Mouse (Mus musculus): ENCODE results near the gene Mapk1ip1.

Gene Mapk1ip1

DNA sequence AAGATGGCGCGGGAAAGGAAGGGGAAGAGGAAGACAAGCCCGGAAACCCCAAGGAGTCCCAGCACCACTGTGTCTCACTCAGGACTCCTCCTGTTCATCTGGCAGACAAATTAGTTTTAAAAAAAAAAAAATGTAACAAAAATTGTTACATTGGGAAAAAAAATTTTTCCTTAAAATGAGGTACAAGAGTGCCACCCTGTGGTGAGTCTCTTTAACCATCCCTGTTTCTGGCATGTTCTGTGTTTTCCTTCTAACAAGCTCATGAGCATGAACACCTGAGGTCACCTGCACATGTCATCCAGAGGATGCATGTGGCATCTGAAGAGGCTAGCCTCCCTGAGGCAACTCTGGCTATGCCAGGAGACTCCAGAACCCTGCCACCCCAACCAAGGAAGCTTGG is 11.0 kb downstream of the Mapk1ip1 start:
- DNase-seq, result no peak

DNA sequence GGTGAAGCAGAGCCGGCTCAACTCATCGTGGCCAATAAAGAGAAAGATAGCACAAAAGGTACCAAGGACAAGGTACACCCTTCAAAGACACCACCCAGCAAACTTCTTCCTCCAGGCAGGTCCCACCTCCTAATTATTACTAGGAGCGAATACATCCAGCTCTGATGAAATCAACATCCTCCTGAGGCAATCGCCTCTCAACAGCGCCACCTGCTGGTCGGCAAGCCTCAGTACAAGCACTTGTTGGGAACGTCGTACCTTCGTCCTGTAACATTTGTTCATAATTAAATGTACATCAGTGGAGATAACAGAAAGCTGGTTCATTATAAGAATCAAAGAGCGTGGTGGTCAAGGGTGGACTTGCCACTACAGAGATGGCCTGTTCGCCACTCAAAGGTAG is 18.3 kb downstream of the Mapk1ip1 start:
- no peak for DNase-seq

DNA sequence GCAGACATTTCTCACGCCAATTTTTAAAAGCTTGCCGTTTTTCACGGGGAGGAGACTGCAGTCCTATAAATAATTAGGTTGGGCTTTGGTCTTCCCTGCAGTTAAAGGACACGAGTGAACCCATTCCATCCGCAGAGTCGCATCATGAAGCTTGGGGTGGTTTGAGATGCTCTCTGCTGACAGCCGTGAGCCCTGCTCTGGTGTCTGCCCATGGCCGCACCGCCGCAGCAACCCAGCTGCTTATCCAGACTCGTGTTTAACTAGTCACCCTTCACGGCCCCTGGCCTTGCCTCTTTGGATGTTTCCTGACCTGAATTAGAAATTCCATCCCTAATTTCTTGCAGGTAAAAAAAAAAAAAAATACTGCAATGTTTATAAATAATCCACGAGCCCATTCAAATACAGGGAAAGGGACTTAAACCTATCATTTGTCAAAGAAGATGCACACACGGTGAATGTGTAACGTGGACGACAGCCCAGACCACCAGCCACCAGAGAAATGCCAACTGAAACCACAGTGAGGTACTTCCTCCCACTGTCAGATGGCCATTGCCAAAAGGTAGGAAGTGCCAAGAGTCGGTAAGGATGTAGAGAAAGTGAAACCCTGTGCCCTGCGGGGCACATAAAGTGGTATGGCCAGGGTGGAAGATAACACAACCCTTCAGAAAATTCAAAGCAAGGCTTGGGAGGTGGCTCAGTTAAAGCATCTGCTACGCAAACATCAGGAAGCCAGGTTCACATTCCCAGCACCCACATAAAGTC is 20.9 kb downstream of the Mapk1ip1 start:
- no peak for DNase-seq

DNA sequence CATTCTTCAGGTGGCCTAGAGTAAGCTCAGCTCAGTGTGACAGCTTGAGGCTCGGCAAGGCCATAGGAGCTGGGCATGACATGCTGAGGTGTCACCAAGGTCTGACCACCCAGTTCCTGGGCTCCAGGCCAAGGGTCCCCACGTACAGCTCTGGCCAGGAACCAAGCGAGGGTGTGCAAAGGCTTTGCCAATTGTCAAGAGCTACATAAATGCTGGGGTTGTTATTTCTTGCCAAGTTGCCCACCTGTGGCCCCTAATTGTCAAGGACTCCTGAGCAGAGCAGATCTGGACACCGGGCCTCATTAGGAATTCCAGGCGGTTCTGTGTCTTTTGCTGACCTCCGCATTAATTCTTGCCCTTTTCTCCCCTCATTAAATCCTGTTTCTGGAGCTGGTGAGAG is 21.6 kb downstream of the Mapk1ip1 start:
- DNase-seq, result no peak

DNA sequence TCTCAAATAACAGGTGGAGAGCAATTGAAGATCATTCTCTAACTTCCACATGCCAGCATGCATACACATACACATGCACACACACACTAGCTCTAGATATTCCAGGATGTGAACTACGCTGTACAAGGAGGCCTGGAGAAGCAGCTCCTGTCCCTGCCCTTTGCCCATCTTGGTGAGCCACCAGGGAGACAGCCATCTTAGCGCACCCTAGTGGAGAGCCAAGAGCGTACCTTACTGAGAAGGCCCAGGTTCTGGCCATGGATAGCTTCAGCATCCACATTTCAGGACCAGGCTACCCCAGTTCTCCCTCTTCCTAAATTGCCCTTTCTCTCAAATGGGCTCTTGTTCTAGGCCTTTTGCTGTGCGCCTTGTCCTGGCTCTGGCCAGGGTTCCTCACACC is 27.8 kb downstream of the Mapk1ip1 start:
- DNase-seq, result no peak

DNA sequence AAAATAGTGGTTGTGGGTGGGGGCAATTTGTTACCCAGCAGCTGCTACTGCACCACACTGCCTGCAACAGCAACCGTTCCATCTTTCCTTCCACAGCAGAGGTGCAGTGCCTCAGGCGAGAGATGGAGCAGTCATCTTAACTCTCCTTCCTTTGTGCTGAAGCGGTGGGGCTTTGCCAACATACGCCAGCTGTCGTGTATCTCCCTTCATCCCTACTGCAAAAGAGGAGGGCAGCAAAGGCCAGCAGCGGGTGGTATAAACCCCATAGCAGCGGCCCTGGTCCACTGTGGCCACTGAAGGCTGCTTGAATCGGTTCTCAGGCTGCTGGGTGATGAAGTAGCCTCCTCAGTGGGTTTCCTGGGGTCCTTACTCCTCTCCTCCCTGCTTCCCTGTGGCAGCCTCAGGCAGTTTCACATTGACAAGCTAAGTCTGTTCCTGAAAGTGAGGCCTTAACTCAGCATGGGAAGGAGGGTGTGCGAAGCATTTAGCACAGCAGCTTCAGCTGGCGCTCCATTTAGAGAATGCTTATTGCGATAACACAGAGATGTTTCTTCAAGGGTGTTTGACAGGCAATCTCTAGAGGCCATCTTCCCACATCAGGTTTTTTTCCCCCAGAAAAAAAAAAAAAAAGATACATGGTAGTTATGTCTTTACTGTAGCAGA is 32.7 kb downstream of the Mapk1ip1 start:
- DNase-seq, result no peak

DNA sequence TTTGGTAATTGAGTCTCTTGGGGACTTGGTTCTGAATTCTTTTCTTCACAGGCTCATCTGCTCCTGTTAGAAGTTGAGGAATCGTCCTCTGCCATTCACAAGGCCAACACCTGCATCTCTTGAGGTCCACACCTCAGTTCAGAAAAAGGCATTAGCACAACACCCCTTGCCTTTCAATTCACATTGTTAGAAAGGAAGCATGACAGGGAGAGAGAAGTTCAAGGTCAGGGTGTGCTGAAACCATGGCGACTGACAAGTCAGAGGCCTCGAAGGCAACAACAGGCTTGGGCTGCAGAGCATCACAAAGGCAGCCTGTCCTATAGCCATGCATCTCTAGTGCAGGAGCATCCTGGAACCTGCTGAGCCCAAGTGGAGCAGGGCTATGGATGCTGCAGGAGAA is 38.9 kb downstream of the Mapk1ip1 start:
- no peak for DNase-seq

DNA sequence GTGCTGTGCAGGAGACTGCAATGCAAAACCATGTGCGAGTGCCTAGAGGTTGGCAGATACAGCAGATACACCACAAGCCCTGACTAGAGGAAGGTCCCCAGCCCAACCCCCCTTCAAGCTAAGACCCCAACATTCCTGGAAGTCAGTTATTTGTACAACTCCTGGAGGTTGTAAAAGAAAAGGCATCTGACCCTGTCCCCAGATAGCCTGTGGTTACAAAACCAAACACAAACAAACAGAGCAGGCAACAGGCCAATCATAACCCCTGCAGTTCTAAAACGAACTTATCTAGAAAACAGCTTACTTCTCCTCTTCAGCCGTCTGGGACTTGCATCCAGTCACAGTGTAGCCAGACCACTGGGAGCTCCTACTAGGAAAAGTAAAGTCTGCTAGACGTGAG is 42.7 kb downstream of the Mapk1ip1 start:
- DNase-seq, result no peak

DNA sequence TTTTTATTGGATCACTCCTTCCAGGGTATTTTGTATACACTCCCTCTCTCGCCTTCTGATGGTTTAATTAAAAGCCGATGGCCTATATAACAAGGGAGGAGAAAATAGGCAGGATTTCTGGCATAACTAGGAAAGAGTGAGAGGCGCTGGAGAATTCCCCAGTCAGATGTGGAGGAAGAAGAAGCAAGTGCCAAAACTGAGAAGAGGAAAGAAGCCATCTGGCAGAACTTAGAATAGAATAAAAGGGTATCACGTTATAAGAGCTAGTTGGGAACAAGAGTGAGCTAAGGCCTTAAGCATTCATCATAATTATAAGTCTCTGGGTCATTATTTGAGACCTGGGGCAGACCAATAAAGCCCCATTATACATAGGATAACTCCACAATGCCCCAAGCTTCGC is 58.0 kb downstream of the Mapk1ip1 start:
- DNase-seq, result no peak
